Mouse (Mus musculus) lung, postnatal 0 days (tissue): ENCODE data around the gene Camta1.

Experiments used
- CTCF ChIP-seq: IDR thresholded peaks from 2 replicates; pipeline ENCODE4 v1.5.1; 2016; ENCODE audit warnings: antibody characterized with exemption, mild to moderate bottlenecking
- EP300 ChIP-seq: IDR thresholded peaks from 2 replicates; pipeline ENCODE4 v1.6.1; 2016; ENCODE audit warnings: antibody characterized with exemption, mild to moderate bottlenecking, control low read depth

DNA sequence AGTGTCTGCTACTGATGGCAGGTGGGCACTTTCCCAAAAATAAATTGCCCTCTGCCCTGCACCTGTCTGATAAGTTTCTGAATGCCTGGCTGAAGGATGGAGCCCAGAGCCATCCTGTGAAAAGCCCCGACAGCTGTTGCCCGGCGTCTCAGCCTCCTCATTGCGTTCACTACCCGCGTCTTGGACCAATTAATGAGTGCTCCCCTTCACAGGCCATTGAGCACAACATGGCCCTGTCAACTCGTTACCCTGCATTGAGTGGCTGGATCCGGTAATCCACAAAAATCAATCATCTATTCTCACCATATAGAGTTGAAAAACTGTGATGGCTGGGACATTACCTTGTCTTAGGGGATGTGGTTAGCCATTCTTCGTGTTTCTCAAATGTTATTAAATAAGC lies 275.6 kb downstream of the Camta1 start:
- TF ChIP-seq EP300 (no peak), CTCF (no peak)
